Mouse (Mus musculus) forebrain, postnatal 0 days (tissue): ENCODE results near the gene Anks1. TPM values are rescaled to one million over a fixed set of nuclear protein-coding genes. Genes with fewer than 3 reads are reported as not detected.

Experiments used
- ATAC-seq: fragments of 200-750 bp; cut with Nextera tagmentation; 2 replicates; pipeline ENCODE4 v1.8.0; 2017; ENCODE audit warnings: mild to moderate bottlenecking, moderate library complexity
- DNase-seq: peaks from one replicate; pipeline ENCODE4 v3.0.0-alpha.2; 2015
- H3K27ac ChIP-seq: fragments of 300-500 bp; sonication (generic); 2 replicates; pipeline ENCODE4 v1.5.1; 2014; ENCODE audit warnings: low read depth, mild to moderate bottlenecking, antibody characterized with exemption, low read length, moderate library complexity, mixed read lengths
- H3K27me3 ChIP-seq: fragments of 300-500 bp; sonication (generic); 2 replicates; pipeline ENCODE4 v1.6.1; 2014; ENCODE audit warnings: mild to moderate bottlenecking, low read length, mixed read lengths; ENCODE audit not compliant: insufficient read depth
- H3K36me3 ChIP-seq: fragments of 300-500 bp; sonication (generic); 2 replicates; pipeline ENCODE4 v1.6.1; 2014; ENCODE audit warnings: mild to moderate bottlenecking, moderate library complexity; ENCODE audit not compliant: insufficient read depth
- H3K4me1 ChIP-seq: fragments of 300-500 bp; sonication (generic); 2 replicates; pipeline ENCODE4 v1.6.1; 2014; ENCODE audit warnings: antibody characterized with exemption; ENCODE audit not compliant: insufficient read depth
- H3K4me2 ChIP-seq: fragments of 300-500 bp; sonication (generic); 2 replicates; pipeline ENCODE4 v1.6.1; 2014; ENCODE audit warnings: low read depth, mild to moderate bottlenecking, moderate library complexity
- H3K4me3 ChIP-seq: fragments of 300-500 bp; sonication (generic); 2 replicates; pipeline ENCODE4 v1.5.1; 2014; ENCODE audit warnings: low read depth, low read length, mixed read lengths
- H3K9ac ChIP-seq: fragments of 300-500 bp; sonication (generic); 2 replicates; pipeline ENCODE4 v1.6.1; 2014; ENCODE audit warnings: mild to moderate bottlenecking
- H3K9me3 ChIP-seq: fragments of 300-500 bp; sonication (generic); 2 replicates; pipeline ENCODE4 v1.6.1; 2016; ENCODE audit warnings: low read length
- CTCF ChIP-seq: sonication (generic); IDR thresholded peaks from 2 replicates; pipeline ENCODE4 v1.5.1; 2016; ENCODE audit warnings: antibody characterized with exemption, control low read depth, low read depth
- WGBS: fragments of 180-500 bp; shearing (Covaris S2); extraction: QIAGEN DNeasy Blood & Tissue Kit; methylation state at CpG from one replicate; pipeline ENCODE4 v1.1.7; 2014; 5-methylcytosine and 5-hydroxymethylcytosine counted together
- polyA plus RNA-seq: library from polyadenylated mRNA; unstranded; fragments of >200 nt; fragmentation: Nextera tagmentation; extraction: Ambion mirVana; gene quantifications from 2 replicates; pipeline ENCODE4 v1.2.1, GENCODE M21; 2015
- total RNA-seq: library from RNA; depleted of rRNA; stranded (reverse); fragments of >200 nt; gene quantifications from 2 replicates; pipeline ENCODE4 v1.2.3, GENCODE M21; 2014

Gene Anks1
- total and polyA plus RNA-seq, 2 experiments from 2014 or later, result 21.1 to 67.4 TPM

GRCm38 (mm10) chr17:27940352-27940751, 31.2 kb downstream of the Anks1 start:
- WGBS, result 58% methylated on average over 4 of the region's 4 CpGs
- Histone ChIP-seq H3K36me3 (no peaks in the 10 kb centered on the region), H3K4me1 (peaks cover 13% of the 10 kb centered on the region), H3K27me3 (no peaks in the 10 kb centered on the region), H3K27ac (no peak overlapping the region), H3K4me2 (no peak overlapping the region), H3K9me3 (no peaks in the 10 kb centered on the region), H3K9ac (no peak overlapping the region), H3K4me3 (no peak overlapping the region)
- DNase-seq (no peak), ATAC-seq (no peak)
- TF ChIP-seq CTCF, result no peak

GRCm38 (mm10) chr17:27941178-27941577, 32.1 kb downstream of the Anks1 start:
- ATAC-seq (no peak), DNase-seq (no peak)
- Histone ChIP-seq H3K9ac (no peak overlapping the region), H3K4me2 (no peak overlapping the region), H3K4me3 (no peak overlapping the region), H3K9me3 (no peaks in the 10 kb centered on the region), H3K4me1 (peaks cover 18% of the 10 kb centered on the region), H3K27ac (no peak overlapping the region), H3K27me3 (no peaks in the 10 kb centered on the region), H3K36me3 (no peaks in the 10 kb centered on the region)
- no peak for TF ChIP-seq CTCF
- WGBS, result 76% methylated on average over 5 of the region's 5 CpGs

GRCm38 (mm10) chr17:27941698-27942097, 32.6 kb downstream of the Anks1 start:
- H3K36me3 ChIP-seq, result no peaks in the 10 kb centered on the region
- no peaks in the 10 kb centered on the region for H3K9me3 ChIP-seq
- WGBS, result 81% methylated on average over 2 of the region's 2 CpGs
- no peak for ATAC-seq
- TF ChIP-seq CTCF, result no peak
- H3K4me2 ChIP-seq, result no peak overlapping the region
- H3K27ac ChIP-seq, result no peak overlapping the region
- no peak for DNase-seq
- H3K4me1 ChIP-seq, result peaks cover 18% of the 10 kb centered on the region
- no peak overlapping the region for H3K9ac ChIP-seq
- H3K27me3 ChIP-seq, result no peaks in the 10 kb centered on the region
- no peak overlapping the region for H3K4me3 ChIP-seq

- ATAC-seq (no peak), DNase-seq (no peak)
- Histone ChIP-seq H3K36me3 (no peaks in the 10 kb centered on the region), H3K9me3 (no peaks in the 10 kb centered on the region), H3K9ac (no peak overlapping the region), H3K4me3 (no peak overlapping the region), H3K27me3 (no peaks in the 10 kb centered on the region), H3K27ac (no peak overlapping the region), H3K4me2 (no peak overlapping the region), H3K4me1 (peaks cover 18% of the 10 kb centered on the region)
- TF ChIP-seq CTCF, result no peak
- 94% methylated on average over 4 of the region's 4 CpGs for WGBS
These were observed 33.0 kb downstream of the Anks1 start for GRCm38 (mm10) chr17:27942131-27942530.

GRCm38 (mm10) chr17:27945546-27946216, 36.6 kb downstream of the Anks1 start:
- H3K9ac ChIP-seq, result no peak overlapping the region
- no peak for ATAC-seq
- TF ChIP-seq CTCF, result no peak
- 0 out of 2 replicates have a peak, but pooled peaks cover 5% of the 10 kb centered on the region for H3K4me1 ChIP-seq
- H3K4me3 ChIP-seq, result no peak overlapping the region
- no peaks in the 10 kb centered on the region for H3K36me3 ChIP-seq
- peak overlapping the region; percentile 24 for H3K27ac ChIP-seq
- H3K4me2 ChIP-seq, result no peak overlapping the region
- no peaks in the 10 kb centered on the region for H3K9me3 ChIP-seq
- DNase-seq, result peak; percentile 35
- 11% methylated on average over 6 of the region's 6 CpGs for WGBS
- H3K27me3 ChIP-seq, result no peaks in the 10 kb centered on the region

- H3K36me3 ChIP-seq, result no peaks in the 10 kb centered on the region
- WGBS, result 84% methylated on average over 8 of the region's 8 CpGs
- ATAC-seq (no peak), DNase-seq (no peak)
- H3K27me3 ChIP-seq, result no peaks in the 10 kb centered on the region
- TF ChIP-seq CTCF, result no peak
- no peak overlapping the region for H3K4me2 ChIP-seq
- H3K4me1 ChIP-seq, result 0 out of 2 replicates have a peak, but pooled peaks cover 5% of the 10 kb centered on the region
- peak overlapping the region; percentile 24; the same call in 1 of the 2 replicates for H3K27ac ChIP-seq
- no peaks in the 10 kb centered on the region for H3K9me3 ChIP-seq
- no peak overlapping the region for H3K9ac ChIP-seq
- H3K4me3 ChIP-seq, result no peak overlapping the region
These were observed 37.3 kb downstream of the Anks1 start for GRCm38 (mm10) chr17:27946371-27946770.

GRCm38 (mm10) chr17:27947155-27947554, 38.0 kb downstream of the Anks1 start:
- no peak for TF ChIP-seq CTCF
- no peak for ATAC-seq
- no peak for DNase-seq
- Histone ChIP-seq H3K27ac (0 out of 2 replicates have a peak overlapping the region, but pooled peaks have one; percentile 15), H3K9ac (no peak overlapping the region), H3K4me2 (no peak overlapping the region), H3K4me3 (no peak overlapping the region), H3K36me3 (no peaks in the 10 kb centered on the region), H3K27me3 (no peaks in the 10 kb centered on the region), H3K9me3 (no peaks in the 10 kb centered on the region), H3K4me1 (0 out of 2 replicates have a peak, but pooled peaks cover 5% of the 10 kb centered on the region)
- 65% methylated on average over 2 of the region's 2 CpGs for WGBS
